Mouse (Mus musculus) 3T3-L1 (cell line): ENCODE results near the gene Iqcf1.
A peak's percentile ranks its signal among the peaks of the same experiment; 100 is the strongest.
"Not testable (repeated sequence)": the region's sequence is repeated elsewhere in the genome, so short reads cannot be mapped to it uniquely, and the experiment has no call there.

ENCODE experiments used
- DNase-seq: peaks from one replicate; pipeline ENCODE4 v3.0.0-alpha.2; 2015; ENCODE audit warnings: low read depth, low spot score

The Iqcf1 gene

DNA sequence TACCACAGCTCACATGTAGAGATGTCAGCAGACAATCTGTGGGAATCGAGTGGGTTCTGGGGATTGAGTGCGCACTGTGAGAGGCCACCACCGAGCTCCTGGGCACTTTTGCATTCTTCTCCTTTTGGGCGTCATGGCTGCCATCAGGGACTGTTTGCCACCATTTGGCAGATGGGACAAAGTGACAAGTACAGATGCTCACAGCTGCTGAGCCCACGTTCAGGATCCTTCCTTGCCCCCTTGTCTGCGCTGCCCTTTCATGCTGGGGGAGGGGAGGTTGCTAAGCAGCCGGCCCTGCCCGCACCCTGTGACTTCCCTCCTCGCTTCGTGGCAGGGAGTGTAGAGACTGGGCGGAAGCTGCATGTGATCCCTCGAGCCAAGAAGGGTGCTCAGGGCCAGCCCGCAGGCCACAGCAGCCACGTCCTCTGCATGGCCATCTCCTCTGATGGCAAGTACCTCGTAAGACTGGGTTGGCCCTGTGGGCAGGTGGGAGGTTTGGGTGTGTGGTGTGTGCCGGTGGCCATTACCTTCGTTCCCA, 17.1 kb upstream of the Iqcf1 start:
- no peak for DNase-seq

DNA sequence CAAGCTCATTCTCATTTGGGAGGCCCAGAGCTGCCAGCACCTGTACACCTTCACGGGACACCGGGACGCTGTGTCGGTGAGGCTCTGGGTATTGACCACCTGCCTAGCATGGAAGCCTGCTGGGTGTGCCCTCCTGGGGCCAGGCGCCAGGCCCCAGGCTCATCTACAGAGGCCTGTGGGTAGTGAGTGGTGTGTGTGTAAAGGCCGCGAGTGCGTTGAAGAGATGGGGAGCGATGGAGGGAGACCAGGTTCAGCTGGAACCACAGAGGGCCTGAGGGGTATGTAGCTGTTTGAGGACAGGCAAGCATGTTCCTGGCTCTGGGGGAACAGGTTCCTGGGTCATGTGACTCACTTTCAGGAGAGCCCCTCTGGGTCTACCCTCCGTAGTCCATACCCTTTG, 16.6 kb upstream of the Iqcf1 start:
- DNase-seq, result no peak

DNA sequence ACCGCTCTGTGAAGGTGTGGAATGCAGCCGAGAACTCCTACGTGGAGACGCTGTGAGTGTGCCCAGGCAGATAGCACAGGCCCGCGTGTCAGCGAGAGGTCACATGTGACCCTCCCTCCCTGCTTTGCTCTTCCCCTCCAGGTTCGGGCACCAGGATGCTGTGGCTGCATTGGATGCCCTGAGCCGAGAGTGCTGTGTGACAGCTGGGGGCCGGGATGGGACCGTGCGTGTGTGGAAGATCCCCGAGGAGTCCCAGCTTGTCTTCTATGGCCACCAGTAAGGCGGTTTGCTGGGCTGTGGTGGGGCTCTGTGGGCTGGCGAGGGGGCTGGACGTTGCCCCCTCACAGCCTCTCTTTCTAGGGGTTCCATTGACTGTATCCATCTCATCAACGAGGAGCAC, 16.2 kb upstream of the Iqcf1 start:
- DNase-seq, result no peak

DNA sequence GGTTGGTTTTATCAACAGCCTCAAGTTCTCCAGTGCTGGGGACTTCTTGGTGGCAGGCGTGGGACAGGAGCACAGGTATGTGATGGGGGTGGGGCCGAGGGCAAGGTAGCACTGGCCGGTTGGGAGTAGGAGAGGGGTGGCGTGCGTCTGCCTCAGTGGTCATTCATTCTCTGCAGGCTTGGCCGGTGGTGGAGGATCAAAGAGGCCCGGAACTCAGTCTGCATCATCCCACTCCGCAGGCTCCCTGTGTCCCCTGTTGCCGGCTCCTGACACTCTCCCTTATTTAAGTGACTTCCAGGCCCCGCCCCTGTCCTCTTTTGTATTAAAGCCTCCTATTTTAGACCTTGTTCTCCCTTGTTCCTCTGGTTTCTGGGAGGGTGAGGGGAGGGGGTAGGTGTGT, 14.7 kb upstream of the Iqcf1 start:
- no peak for DNase-seq

DNA sequence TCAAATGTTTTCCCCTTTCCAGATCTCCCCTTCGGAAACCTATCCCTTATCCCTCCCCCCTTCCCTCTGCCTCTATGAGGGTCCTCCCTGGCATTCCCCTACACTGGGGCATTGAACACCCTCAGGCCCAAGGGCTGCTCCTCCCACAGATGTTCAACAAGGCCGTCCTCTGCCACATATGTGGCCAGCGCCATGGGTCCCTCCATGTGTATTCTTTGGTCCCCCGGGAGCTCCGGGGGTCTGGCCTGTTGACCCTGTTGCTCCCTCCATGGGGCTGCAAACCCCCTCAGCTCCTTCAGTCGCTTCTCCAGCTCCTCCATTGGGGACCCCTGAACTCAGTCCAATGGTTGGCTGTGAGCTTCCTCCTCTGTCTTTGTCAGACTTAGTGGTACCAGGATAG, 12.2 kb upstream of the Iqcf1 start:
- not testable (repeated sequence) for DNase-seq

DNA sequence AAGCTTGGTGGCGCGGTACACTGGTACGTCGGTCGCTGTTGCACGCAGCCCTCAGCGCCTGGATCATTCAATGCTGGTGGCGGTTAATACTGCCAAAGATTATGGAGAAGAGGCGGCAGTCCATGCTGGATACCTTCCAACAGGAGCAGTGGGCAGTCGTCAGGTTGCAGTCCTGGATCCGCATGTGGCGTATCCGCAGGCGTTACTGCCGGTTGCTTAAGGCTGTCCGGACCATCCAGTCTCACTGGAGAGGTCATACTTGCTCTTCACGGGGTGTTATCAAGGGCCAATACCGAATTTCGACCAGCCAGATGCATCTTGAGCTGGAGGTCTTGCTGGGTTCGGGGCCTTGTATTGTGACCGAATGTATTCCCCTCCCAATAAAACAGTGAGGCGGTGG, 2.1 kb downstream of the Iqcf1 start:
- no peak for DNase-seq

DNA sequence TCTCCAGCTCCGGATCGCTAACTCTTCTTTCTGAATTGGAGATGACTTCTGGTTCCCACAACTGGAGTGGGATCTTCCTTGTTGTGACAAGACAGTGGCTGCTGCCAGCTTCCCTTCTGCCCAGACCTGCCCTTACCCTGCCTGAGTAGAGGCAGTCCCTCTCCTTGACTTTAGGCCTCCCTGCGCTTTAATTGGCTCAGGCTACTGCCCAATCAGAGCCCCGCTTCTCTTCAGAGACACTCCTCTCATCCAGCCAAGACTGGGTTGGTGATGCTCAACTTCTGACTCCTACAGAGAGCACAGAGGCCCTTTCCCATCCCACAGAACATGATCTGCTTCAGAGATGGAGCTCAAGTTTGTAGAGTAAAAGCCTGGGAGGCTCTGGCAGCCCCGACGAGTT, 4.5 kb downstream of the Iqcf1 start:
- no peak for DNase-seq

DNA sequence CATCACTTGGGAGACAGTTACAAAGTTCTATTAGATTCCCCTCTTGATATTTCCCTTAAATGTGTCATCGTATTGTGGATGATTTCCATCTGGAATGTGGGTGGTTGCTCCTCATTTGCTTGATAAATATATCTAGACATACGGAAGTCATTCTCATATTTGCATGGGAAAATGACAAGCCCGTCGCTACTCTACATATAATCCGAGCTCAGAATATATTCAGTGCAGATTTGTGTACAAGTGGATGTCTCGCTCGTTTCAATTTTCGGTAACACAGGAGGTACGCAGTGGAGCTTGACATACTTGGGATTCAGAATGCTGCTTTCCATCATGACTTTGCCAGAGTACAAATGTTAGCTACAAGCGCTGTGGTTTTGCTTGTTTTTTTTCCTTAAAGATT, 9.6 kb downstream of the Iqcf1 start:
- DNase-seq, result no peak

DNA sequence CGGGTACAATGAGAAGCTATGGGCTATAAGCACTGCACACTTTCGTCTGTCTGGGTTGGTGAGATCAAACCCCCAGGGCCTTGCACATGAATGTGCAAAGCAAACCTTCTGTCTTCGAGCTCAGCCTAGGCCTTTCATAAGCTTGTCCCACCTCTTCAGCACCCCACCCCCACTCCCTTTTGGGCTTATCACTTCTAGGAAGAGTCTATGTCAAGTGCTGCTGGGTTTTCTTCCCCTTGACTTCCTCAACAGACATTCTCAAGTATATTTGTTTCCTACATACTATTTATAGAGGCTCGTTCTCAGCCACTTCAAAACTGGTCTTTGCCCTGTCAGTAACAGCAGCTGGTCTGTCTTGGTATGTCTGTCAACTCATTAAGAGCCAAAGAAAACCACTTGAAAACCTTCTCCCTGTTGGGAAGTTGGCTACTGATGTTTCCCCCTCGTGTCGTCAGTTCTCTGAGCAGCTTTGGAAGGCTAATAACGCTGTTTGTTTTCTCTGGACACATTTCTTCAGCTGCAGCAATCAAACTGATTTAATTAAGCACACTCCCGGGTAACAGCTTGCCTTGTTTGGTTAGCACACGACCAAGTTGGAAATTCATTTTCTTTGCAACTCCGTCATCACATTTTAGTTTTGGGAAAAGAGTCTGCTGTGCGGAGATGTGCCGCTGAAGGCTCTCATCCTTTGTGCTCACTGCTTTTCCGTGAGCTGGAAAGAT, 13.1 kb downstream of the Iqcf1 start:
- no peak for DNase-seq

DNA sequence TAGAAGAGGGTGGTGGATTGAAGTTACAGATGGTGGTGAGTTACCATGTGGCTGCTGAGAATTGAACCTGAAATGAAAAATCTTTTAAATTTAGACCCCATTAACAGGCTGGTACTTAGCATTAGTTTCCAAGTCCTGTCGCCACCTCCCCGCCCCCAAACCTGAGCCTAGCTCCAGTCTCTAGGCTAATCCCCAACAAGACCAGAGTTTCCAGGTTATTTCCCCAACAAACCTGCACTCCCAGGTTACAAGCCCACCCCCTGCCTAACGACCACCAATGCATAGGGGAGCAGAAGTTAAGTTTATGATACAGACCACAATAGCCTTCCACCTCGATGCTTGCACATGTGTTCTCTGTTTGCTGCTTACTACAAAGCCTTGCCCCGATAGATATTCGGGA, 13.8 kb downstream of the Iqcf1 start:
- DNase-seq, result no peak

DNA sequence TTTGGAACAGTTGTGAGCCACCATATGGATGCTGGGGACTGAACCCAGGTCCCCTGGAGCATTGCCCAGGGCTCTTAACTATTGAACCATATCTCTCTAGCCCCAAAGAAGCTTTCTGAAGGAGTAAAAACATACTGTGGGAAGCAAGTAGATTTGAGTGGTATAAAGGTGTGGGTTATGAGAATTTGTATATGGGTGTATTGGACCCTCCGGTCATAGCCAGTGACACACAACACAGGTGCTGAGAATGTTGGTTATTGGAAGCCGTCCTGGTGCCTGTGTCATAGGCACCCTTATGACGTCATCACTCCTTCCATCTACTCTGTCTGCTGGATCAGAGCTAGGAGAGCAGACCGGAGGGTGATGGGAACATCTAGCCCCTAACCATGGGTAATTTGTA, 14.5 kb downstream of the Iqcf1 start, which contains the start of gene Iqcf5:
Iqcf5 (plus strand) TSS at position 301 of the 400 bp plus-strand sequence.
- DNase-seq, result no peak

DNA sequence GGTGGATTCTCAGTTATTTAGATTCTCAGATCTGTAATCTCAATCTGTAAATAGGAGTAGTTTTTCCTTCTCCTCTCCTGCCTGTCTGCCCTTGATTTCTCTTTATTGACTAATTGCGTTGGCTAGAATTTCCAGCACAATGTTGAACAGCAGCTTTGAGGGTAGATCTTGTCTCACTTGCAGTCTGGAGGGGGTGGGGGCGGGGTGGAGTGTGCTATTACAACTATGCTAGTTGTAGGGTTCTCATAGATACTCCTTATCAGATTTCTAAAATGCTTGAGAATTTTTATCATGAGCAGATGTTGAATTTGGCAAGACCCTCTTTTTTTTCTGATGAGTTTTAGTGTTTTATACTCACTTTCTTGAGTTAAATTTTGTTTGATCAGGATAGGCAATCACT, 19.7 kb downstream of the Iqcf1 start:
- DNase-seq, result no peak

DNA sequence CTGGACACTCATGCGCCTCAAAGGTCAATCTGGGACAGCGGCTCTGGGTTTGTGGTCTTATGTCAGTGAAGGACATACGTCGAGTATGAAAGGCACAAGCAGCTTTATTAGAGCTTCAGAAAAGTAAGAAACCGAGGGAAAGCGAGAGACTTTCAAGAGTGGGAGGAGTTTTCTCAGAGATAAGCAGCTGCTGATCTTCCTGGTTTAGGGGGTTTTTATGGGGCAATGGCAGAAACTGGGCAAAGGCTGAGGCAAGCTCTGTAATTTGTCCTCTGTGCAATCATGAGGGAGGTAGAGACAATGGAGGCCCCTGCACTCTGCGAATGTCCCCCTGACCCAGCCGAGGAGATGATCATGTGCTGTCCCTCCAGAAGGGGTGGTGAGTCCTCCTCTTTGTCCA, 20.1 kb downstream of the Iqcf1 start:
- DNase-seq, result no peak

DNA sequence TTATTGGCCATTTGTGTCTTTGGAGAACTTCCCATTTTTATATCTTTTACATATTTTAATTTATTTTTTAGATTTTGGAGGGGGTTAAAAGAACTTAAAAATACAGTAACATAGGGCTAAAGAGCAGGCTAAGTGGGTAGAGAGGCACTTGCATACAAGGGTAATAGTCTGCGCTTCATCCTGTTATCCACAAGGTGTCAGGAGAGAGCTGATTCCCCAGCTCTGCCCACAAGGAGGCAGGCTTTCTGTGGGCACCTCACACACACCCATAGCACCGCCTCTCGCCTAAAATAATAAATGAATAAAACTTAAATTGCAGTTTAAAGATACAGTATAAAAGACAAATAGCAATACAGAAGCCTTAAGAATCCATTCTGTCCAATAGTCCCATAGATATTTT, 32.1 kb downstream of the Iqcf1 start:
- DNase-seq, result peak; percentile 78

DNA sequence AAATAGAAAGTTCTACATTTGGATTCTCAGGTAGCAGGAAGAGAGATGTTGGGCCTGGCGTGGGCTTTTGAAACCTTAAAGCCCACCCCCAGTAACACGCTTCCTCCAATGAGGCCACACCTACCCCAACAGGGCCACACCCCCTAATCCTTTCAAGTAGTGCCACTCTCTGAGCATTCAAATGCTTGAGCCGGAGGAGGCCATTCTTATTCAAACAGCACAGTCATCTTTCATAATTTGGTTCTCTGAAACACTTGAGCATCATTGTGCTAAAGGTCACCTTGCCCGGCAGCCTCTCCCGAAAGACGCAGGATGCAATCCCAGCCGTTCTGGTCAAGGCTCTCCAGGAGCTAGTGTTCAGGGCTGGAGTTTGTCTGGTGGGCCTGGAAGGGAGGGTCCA, 34.5 kb downstream of the Iqcf1 start:
- no peak for DNase-seq

DNA sequence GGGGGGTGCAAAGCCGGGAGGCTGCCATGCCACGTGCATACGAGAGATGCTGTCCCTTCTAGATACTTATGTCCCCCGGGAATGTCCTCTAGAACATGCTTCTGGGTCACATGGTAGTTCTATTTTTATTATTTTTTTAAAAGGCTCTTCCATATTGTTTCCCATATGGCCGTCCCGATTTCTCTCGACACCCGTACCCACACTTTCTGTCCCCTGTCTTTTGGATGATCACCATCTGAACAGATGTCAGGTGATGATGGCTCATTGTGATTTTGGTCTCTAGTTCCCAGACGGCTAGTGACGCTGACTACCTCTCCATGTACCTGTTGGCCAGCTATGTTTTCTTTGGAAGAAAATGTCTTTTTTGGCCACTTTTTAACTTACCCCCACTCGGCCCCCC, 35.2 kb downstream of the Iqcf1 start:
- DNase-seq, result no peak
